Mouse (Mus musculus): Measurements from ENCODE around the gene Plekha7. TPM values are rescaled to one million over a fixed set of nuclear protein-coding genes. Genes with fewer than 3 reads are reported as not detected.

Plekha7 gene
- polyA plus RNA-seq, 1 experiment from 2014 or later: 10.4 TPM

- Histone ChIP-seq H3K27ac (ENCODE audit: low read depth, low read length) (no peak overlapping the region), H3K9ac (ENCODE audit: low read length) (no peak overlapping the region), H3K4me1 (ENCODE audit: control insufficient read depth, insufficient read depth, low read length) (peaks cover 11% of the 10 kb centered on the region; the same call in 1 of the 2 replicates), H3K4me3 (ENCODE audit: low read depth, low read length) (no peak overlapping the region), H3K9me3 (ENCODE audit: control insufficient read depth, low read length) (peaks cover 3% of the 10 kb centered on the region; the same call in 1 of the 2 replicates), H3K36me3 (ENCODE audit: control insufficient read depth, insufficient read depth, low read length) (no peaks in the 10 kb centered on the region), H3K4me2 (no peak overlapping the region), H3K27me3 (ENCODE audit: control insufficient read depth, insufficient read depth, low read length) (no peaks in the 10 kb centered on the region)
- 14% methylated on average over 6 of the region's 7 CpGs for WGBS
- DNase-seq (ENCODE audit: low spot score, missing footprints) (no peak), ATAC-seq (ENCODE audit: low FRiP score) (0 out of 2 replicates have a peak, but pooled peaks have one; percentile 8)
These were observed 60.8 kb downstream of the Plekha7 start for GRCm38 (mm10) chr7:116247377-116247729.

GRCm38 (mm10) chr7:116246696-116247376 is 61.3 kb downstream of the Plekha7 start:
- DNase-seq (ENCODE audit: low spot score, missing footprints): no peak
- H3K4me2 ChIP-seq: peak overlapping the region; percentile 12
- H3K36me3 ChIP-seq (ENCODE audit: control insufficient read depth, insufficient read depth, low read length): no peaks in the 10 kb centered on the region
- H3K27ac ChIP-seq (ENCODE audit: low read depth, low read length): no peak overlapping the region
- ATAC-seq (ENCODE audit: low FRiP score): peak; percentile 24; the same call in 1 of the 2 replicates
- H3K4me1 ChIP-seq (ENCODE audit: control insufficient read depth, insufficient read depth, low read length): peaks cover 11% of the 10 kb centered on the region; the same call in 1 of the 2 replicates
- no peak overlapping the region for H3K9ac ChIP-seq (ENCODE audit: low read length)
- WGBS: 36% methylated on average over 15 of the region's 15 CpGs
- no peaks in the 10 kb centered on the region for H3K27me3 ChIP-seq (ENCODE audit: control insufficient read depth, insufficient read depth, low read length)
- H3K9me3 ChIP-seq (ENCODE audit: control insufficient read depth, low read length): peaks cover 3% of the 10 kb centered on the region; the same call in 1 of the 2 replicates
- no peak overlapping the region for H3K4me3 ChIP-seq (ENCODE audit: low read depth, low read length)

GRCm38 (mm10) chr7:116245815-116246695 is 62.1 kb downstream of the Plekha7 start:
- Histone ChIP-seq H3K27ac (ENCODE audit: low read depth, low read length) (no peak overlapping the region), H3K36me3 (ENCODE audit: control insufficient read depth, insufficient read depth, low read length) (no peaks in the 10 kb centered on the region), H3K4me3 (ENCODE audit: low read depth, low read length) (no peak overlapping the region), H3K9ac (ENCODE audit: low read length) (no peak overlapping the region), H3K4me1 (ENCODE audit: control insufficient read depth, insufficient read depth, low read length) (peaks cover 11% of the 10 kb centered on the region; the same call in 1 of the 2 replicates), H3K9me3 (ENCODE audit: control insufficient read depth, low read length) (peaks cover 3% of the 10 kb centered on the region; the same call in 1 of the 2 replicates), H3K27me3 (ENCODE audit: control insufficient read depth, insufficient read depth, low read length) (no peaks in the 10 kb centered on the region), H3K4me2 (peak overlapping the region; percentile 12; the same call in 1 of the 2 replicates)
- 43% methylated on average over 15 of the region's 15 CpGs for WGBS
- ATAC-seq (ENCODE audit: low FRiP score) (no peak), DNase-seq (ENCODE audit: low spot score, missing footprints) (peak; percentile 94)

- no peak for DNase-seq (ENCODE audit: low spot score, missing footprints)
- H3K4me1 ChIP-seq (ENCODE audit: control insufficient read depth, insufficient read depth, low read length): peaks cover 11% of the 10 kb centered on the region; the same call in 1 of the 2 replicates
- no peak overlapping the region for H3K9ac ChIP-seq (ENCODE audit: low read length)
- H3K4me3 ChIP-seq (ENCODE audit: low read depth, low read length): no peak overlapping the region
- H3K27me3 ChIP-seq (ENCODE audit: control insufficient read depth, insufficient read depth, low read length): no peaks in the 10 kb centered on the region
- no peak for ATAC-seq (ENCODE audit: low FRiP score)
- H3K27ac ChIP-seq (ENCODE audit: low read depth, low read length): no peak overlapping the region
- H3K36me3 ChIP-seq (ENCODE audit: control insufficient read depth, insufficient read depth, low read length): no peaks in the 10 kb centered on the region
- 62% methylated on average over 7 of the region's 7 CpGs for WGBS
- H3K9me3 ChIP-seq (ENCODE audit: control insufficient read depth, low read length): peaks cover 3% of the 10 kb centered on the region; the same call in 1 of the 2 replicates
- no peak overlapping the region for H3K4me2 ChIP-seq
These were observed 63.6 kb downstream of the Plekha7 start for GRCm38 (mm10) chr7:116244302-116245165.

- Histone ChIP-seq H3K36me3 (ENCODE audit: control insufficient read depth, insufficient read depth, low read length) (no peaks in the 10 kb centered on the region), H3K4me1 (ENCODE audit: control insufficient read depth, insufficient read depth, low read length) (peaks cover 10% of the 10 kb centered on the region), H3K4me2 (no peak overlapping the region), H3K27me3 (ENCODE audit: control insufficient read depth, insufficient read depth, low read length) (no peaks in the 10 kb centered on the region), H3K9ac (ENCODE audit: low read length) (no peak overlapping the region), H3K27ac (ENCODE audit: low read depth, low read length) (no peak overlapping the region), H3K4me3 (ENCODE audit: low read depth, low read length) (no peak overlapping the region), H3K9me3 (ENCODE audit: control insufficient read depth, low read length) (no peaks in the 10 kb centered on the region)
- 94% methylated on average over 3 of the region's 3 CpGs for WGBS
- DNase-seq (ENCODE audit: low spot score, missing footprints): no peak
- no peak for ATAC-seq (ENCODE audit: low FRiP score)
These were observed 65.4 kb downstream of the Plekha7 start for GRCm38 (mm10) chr7:116242810-116243209.

- ATAC-seq (ENCODE audit: low FRiP score): no peak
- Histone ChIP-seq H3K27ac (ENCODE audit: low read depth, low read length) (no peak overlapping the region), H3K4me2 (no peak overlapping the region)
These were observed 66.6 kb downstream of the Plekha7 start for GRCm38 (mm10) chr7:116241601-116242000.

GRCm38 (mm10) chr7:116240791-116241474 is 67.2 kb downstream of the Plekha7 start:
- H3K9ac ChIP-seq (ENCODE audit: low read length): no peak overlapping the region
- peaks cover 2% of the 10 kb centered on the region; the same call in 1 of the 2 replicates for H3K27me3 ChIP-seq (ENCODE audit: control insufficient read depth, insufficient read depth, low read length)
- ATAC-seq (ENCODE audit: low FRiP score): no peak
- no peak overlapping the region for H3K27ac ChIP-seq (ENCODE audit: low read depth, low read length)
- H3K36me3 ChIP-seq (ENCODE audit: control insufficient read depth, insufficient read depth, low read length): no peaks in the 10 kb centered on the region
- no peaks in the 10 kb centered on the region for H3K9me3 ChIP-seq (ENCODE audit: control insufficient read depth, low read length)
- H3K4me2 ChIP-seq: no peak overlapping the region
- 74% methylated on average over 12 of the region's 12 CpGs for WGBS
- no peak for DNase-seq (ENCODE audit: low spot score, missing footprints)
- H3K4me3 ChIP-seq (ENCODE audit: low read depth, low read length): no peak overlapping the region
- H3K4me1 ChIP-seq (ENCODE audit: control insufficient read depth, insufficient read depth, low read length): peaks cover 13% of the 10 kb centered on the region

More at GRCm38 (mm10) chr7:116241601-116242000, 66.6 kb downstream of the Plekha7 start:
- DNase-seq (ENCODE audit: low spot score, missing footprints): no peak
- Histone ChIP-seq H3K9me3 (ENCODE audit: control insufficient read depth, low read length) (no peaks in the 10 kb centered on the region), H3K27me3 (ENCODE audit: control insufficient read depth, insufficient read depth, low read length) (peaks cover 2% of the 10 kb centered on the region; the same call in 1 of the 2 replicates), H3K36me3 (ENCODE audit: control insufficient read depth, insufficient read depth, low read length) (no peaks in the 10 kb centered on the region), H3K9ac (ENCODE audit: low read length) (no peak overlapping the region), H3K4me1 (ENCODE audit: control insufficient read depth, insufficient read depth, low read length) (peaks cover 12% of the 10 kb centered on the region), H3K4me3 (ENCODE audit: low read depth, low read length) (no peak overlapping the region)
- 71% methylated on average over 7 of the region's 7 CpGs for WGBS

- 83% methylated on average over 4 of the region's 4 CpGs for WGBS
- no peaks in the 10 kb centered on the region for H3K36me3 ChIP-seq (ENCODE audit: control insufficient read depth, insufficient read depth, low read length)
- no peaks in the 10 kb centered on the region for H3K9me3 ChIP-seq (ENCODE audit: control insufficient read depth, low read length)
- H3K9ac ChIP-seq (ENCODE audit: low read length): no peak overlapping the region
- DNase-seq (ENCODE audit: low spot score, missing footprints) (no peak), ATAC-seq (ENCODE audit: low FRiP score) (no peak)
- peaks cover 15% of the 10 kb centered on the region for H3K4me1 ChIP-seq (ENCODE audit: control insufficient read depth, insufficient read depth, low read length)
- no peak overlapping the region for H3K4me2 ChIP-seq
- no peak overlapping the region for H3K4me3 ChIP-seq (ENCODE audit: low read depth, low read length)
- H3K27ac ChIP-seq (ENCODE audit: low read depth, low read length): no peak overlapping the region
- peaks cover 2% of the 10 kb centered on the region; the same call in 1 of the 2 replicates for H3K27me3 ChIP-seq (ENCODE audit: control insufficient read depth, insufficient read depth, low read length)
These were observed 67.8 kb downstream of the Plekha7 start for GRCm38 (mm10) chr7:116240353-116240752.
